Mouse (Mus musculus) liver, embryonic 16.5 days (tissue): Measurements from ENCODE around the gene Eif4g3. TPM values are rescaled to one million over a fixed set of nuclear protein-coding genes. Genes with fewer than 3 reads are reported as not detected.

Experiments
- ATAC-seq: fragments of 200-750 bp; cut with Nextera tagmentation; 2 replicates; pipeline ENCODE4 v1.8.0; 2017; ENCODE audit warnings: low read depth, mild to moderate bottlenecking, moderate number of reproducible peaks, moderate library complexity
- H3K27ac ChIP-seq: fragments of 300-500 bp; sonication (generic); 2 replicates; pipeline ENCODE4 v1.5.1; 2014; ENCODE audit warnings: mild to moderate bottlenecking, low read length
- H3K27me3 ChIP-seq: fragments of 300-500 bp; sonication (generic); 2 replicates; pipeline ENCODE4 v1.6.1; 2014; ENCODE audit warnings: low read depth, low read length, mixed read lengths; ENCODE audit not compliant: control insufficient read depth, insufficient read depth
- H3K36me3 ChIP-seq: fragments of 300-500 bp; sonication (generic); 2 replicates; pipeline ENCODE4 v1.6.1; 2014; ENCODE audit warnings: mild to moderate bottlenecking; ENCODE audit not compliant: control insufficient read depth, insufficient read depth
- H3K4me1 ChIP-seq: fragments of 300-500 bp; sonication (generic); 2 replicates; pipeline ENCODE4 v1.6.1; 2014; ENCODE audit warnings: low read depth, low read length, mixed read lengths; ENCODE audit not compliant: control insufficient read depth
- H3K4me2 ChIP-seq: fragments of 300-500 bp; sonication (generic); 2 replicates; pipeline ENCODE4 v1.6.1; 2014; ENCODE audit warnings: low read depth, low read length, mixed read lengths
- H3K4me3 ChIP-seq: fragments of 300-500 bp; sonication (generic); 2 replicates; pipeline ENCODE4 v1.5.1; 2014; ENCODE audit warnings: low read depth, mild to moderate bottlenecking, low read length
- H3K9ac ChIP-seq: fragments of 300-500 bp; sonication (generic); 2 replicates; pipeline ENCODE4 v1.6.1; 2014; ENCODE audit warnings: low read depth, low read length
- H3K9me3 ChIP-seq: fragments of 300-500 bp; sonication (generic); replicated peaks from 2 replicates; pipeline ENCODE4 v1.6.1; 2016; ENCODE audit warnings: low read length; ENCODE audit not compliant: control insufficient read depth
- WGBS: fragments of 180-500 bp; shearing (Covaris S2); extraction: QIAGEN DNeasy Blood & Tissue Kit; methylation state at CpG from one replicate; pipeline ENCODE4 v1.1.7; 2014; ENCODE audit not compliant: insufficient replicate concordance; 5-methylcytosine and 5-hydroxymethylcytosine counted together
- polyA plus RNA-seq: library from polyadenylated mRNA; unstranded; fragments of >200 nt; fragmentation: Nextera tagmentation; extraction: Ambion mirVana; gene quantifications from 2 replicates; pipeline ENCODE4 v1.2.1, GENCODE M21; 2015

Eif4g3 gene
- polyA plus RNA-seq, 1 experiment from 2014 or later: 6.4 TPM

DNA sequence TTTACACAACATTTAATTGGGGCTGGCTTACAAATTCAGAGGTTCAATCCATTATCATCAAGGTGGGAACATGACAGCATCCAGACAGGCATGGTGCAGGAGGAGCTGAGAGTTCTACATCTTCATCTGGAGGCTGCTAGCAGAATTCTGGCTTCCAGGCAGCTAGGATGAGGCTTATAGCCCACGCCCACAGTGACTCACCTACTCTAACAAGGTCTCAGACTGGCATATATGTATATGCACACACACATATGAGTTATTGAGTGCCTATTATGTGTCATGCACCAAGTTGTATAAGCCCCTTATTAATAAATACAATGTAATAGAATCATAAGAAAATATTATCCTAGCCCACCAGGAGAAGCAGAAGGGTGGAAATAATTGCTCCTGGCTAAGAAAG, 10.0 kb upstream of the Eif4g3 start:
- 44% methylated on average over 1 of the region's 1 CpGs for WGBS
- H3K27ac ChIP-seq: no peak overlapping the region
- no peaks in the 10 kb centered on the region for H3K9me3 ChIP-seq
- H3K4me1 ChIP-seq: no peaks in the 10 kb centered on the region
- H3K9ac ChIP-seq: no peak overlapping the region
- no peak for ATAC-seq
- H3K4me2 ChIP-seq: no peak overlapping the region
- no peaks in the 10 kb centered on the region for H3K36me3 ChIP-seq
- H3K4me3 ChIP-seq: no peak overlapping the region
- H3K27me3 ChIP-seq: no peaks in the 10 kb centered on the region

DNA sequence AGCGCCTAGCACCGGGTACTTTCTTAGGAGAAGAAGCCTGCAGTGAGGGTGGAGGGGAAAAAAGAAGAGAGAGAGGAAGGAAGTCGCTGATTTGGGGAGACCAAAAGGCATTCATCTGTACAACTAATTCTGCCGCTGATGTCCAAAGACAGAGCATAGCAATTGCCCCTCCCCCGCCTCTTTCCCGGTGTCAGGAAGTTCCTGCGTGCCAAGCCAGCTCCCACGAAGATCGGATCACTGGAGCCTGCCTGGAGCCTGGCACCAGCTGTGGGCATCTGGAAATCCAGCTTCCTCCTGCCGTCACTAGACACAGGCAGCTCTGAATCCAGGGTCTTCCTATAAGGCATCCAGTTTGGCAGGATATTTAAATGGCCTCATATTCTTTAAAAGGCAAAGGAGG, 8.6 kb upstream of the Eif4g3 start:
- ATAC-seq: no peak
- Histone ChIP-seq H3K9ac (no peak overlapping the region), H3K4me2 (no peak overlapping the region), H3K4me1 (no peaks in the 10 kb centered on the region), H3K4me3 (no peak overlapping the region), H3K27ac (no peak overlapping the region), H3K27me3 (no peaks in the 10 kb centered on the region), H3K9me3 (no peaks in the 10 kb centered on the region), H3K36me3 (no peaks in the 10 kb centered on the region)
- WGBS: 32% methylated on average over 10 of the region's 10 CpGs

- Histone ChIP-seq H3K9me3 (no peaks in the 10 kb centered on the region), H3K27me3 (no peaks in the 10 kb centered on the region), H3K4me2 (no peak overlapping the region), H3K36me3 (no peaks in the 10 kb centered on the region), H3K27ac (no peak overlapping the region), H3K4me1 (no peaks in the 10 kb centered on the region), H3K4me3 (no peak overlapping the region), H3K9ac (no peak overlapping the region)
- WGBS: 58% methylated on average over 5 of the region's 5 CpGs
- no peak for ATAC-seq
These were observed 8.1 kb upstream of the Eif4g3 start for GRCm38 (mm10) chr4:137984746-137985145.

GRCm38 (mm10) chr4:137989426-137989825, 3.4 kb upstream of the Eif4g3 start:
- H3K4me3 ChIP-seq: no peak overlapping the region
- 71% methylated on average over 5 of the region's 5 CpGs for WGBS
- H3K27me3 ChIP-seq: peaks cover 5% of the 10 kb centered on the region; the same call in 1 of the 2 replicates
- no peaks in the 10 kb centered on the region for H3K9me3 ChIP-seq
- no peaks in the 10 kb centered on the region for H3K36me3 ChIP-seq
- H3K4me1 ChIP-seq: peaks cover 6% of the 10 kb centered on the region
- no peak overlapping the region for H3K9ac ChIP-seq
- no peak for ATAC-seq
- H3K27ac ChIP-seq: no peak overlapping the region
- no peak overlapping the region for H3K4me2 ChIP-seq

GRCm38 (mm10) chr4:137990433-137990832, 2.4 kb upstream of the Eif4g3 start:
- 75% methylated on average over 4 of the region's 4 CpGs for WGBS
- Histone ChIP-seq H3K27me3 (peaks cover 5% of the 10 kb centered on the region; the same call in 1 of the 2 replicates), H3K4me2 (no peak overlapping the region), H3K9me3 (no peaks in the 10 kb centered on the region), H3K4me3 (no peak overlapping the region), H3K27ac (no peak overlapping the region), H3K4me1 (peaks cover 16% of the 10 kb centered on the region), H3K36me3 (no peaks in the 10 kb centered on the region), H3K9ac (no peak overlapping the region)
- no peak for ATAC-seq

DNA sequence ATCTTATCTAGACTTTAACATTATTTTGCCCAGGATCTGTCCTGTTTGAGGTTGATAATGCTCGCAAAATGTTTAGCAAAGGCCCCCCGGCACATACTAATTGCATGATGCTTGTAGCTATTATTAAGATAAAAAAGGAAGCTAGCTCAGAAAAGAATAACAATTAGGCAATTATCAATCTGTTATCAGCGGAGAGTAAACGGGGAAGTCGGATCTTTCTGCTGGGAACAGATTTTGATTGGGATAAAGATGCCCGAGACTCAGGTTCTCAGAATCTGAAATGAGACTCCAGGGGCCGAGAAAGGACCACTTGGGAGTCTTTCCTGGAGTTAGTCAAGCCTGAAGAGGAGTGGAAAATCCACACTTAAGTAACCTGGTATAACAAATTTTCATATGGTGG, 1.6 kb upstream of the Eif4g3 start:
- H3K4me2 ChIP-seq: no peak overlapping the region
- peaks cover 3% of the 10 kb centered on the region for H3K36me3 ChIP-seq
- H3K27ac ChIP-seq: no peak overlapping the region
- 48% methylated on average over 7 of the region's 7 CpGs for WGBS
- no peak overlapping the region for H3K4me3 ChIP-seq
- no peak overlapping the region for H3K9ac ChIP-seq
- ATAC-seq: no peak
- H3K9me3 ChIP-seq: no peaks in the 10 kb centered on the region
- peaks cover 24% of the 10 kb centered on the region for H3K4me1 ChIP-seq
- peaks cover 5% of the 10 kb centered on the region; the same call in 1 of the 2 replicates for H3K27me3 ChIP-seq

- peak overlapping the region; percentile 92 for H3K9ac ChIP-seq
- H3K4me1 ChIP-seq: peaks cover 24% of the 10 kb centered on the region
- peak overlapping the region; percentile 76 for H3K27ac ChIP-seq
- H3K4me2 ChIP-seq: peak overlapping the region; percentile 98
- under 1% methylated on average over 59 of the region's 59 CpGs for WGBS
- H3K36me3 ChIP-seq: peaks cover 9% of the 10 kb centered on the region
- no peaks in the 10 kb centered on the region for H3K9me3 ChIP-seq
- peaks cover 5% of the 10 kb centered on the region; the same call in 1 of the 2 replicates for H3K27me3 ChIP-seq
- ATAC-seq: peak; percentile 94
- H3K4me3 ChIP-seq: peak overlapping the region; percentile 87
These were observed 503 bp downstream of the Eif4g3 start for GRCm38 (mm10) chr4:137993291-137993758.

DNA sequence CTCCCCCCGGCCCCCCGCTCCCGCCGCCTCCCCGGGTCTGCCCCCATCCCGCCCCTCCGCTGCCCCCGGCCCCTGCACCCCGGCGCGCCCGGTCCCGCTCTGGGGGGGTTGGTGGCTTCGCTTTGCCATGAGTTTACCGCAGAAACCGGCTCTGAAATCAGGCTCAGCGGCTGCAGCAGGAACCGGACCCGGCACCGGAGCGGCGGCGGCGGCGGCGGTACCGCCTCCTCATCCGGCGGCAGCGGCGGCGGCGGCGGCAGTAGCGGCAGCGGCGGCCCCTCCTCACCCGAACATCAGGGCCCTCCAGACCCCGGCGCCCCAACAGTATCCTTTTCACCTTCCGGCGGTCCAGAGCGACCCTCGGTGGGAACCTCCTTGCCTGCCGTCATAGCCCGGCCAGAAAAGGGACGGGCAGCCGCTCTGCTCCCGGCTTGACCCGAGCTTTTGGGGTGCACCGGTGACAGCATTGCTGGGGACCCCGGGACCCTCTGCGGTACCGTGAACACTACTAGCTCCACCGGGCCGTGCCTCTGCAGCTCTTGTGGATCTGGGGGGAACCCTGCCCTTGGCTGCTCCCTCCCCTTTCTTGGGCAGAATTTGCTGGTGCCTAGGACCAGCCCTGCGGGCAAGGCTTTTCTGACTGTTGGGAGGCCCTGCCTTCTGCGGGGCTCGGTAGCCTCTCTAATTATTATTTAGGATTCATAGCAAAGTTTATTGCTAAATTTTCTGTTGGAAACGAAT, 1.2 kb downstream of the Eif4g3 start:
- H3K36me3 ChIP-seq: peaks cover 12% of the 10 kb centered on the region
- peaks cover 5% of the 10 kb centered on the region; the same call in 1 of the 2 replicates for H3K27me3 ChIP-seq
- peak overlapping the region; percentile 76 for H3K27ac ChIP-seq
- ATAC-seq: peak; percentile 4; the same call in 1 of the 2 replicates
- H3K4me2 ChIP-seq: peak overlapping the region; percentile 98
- H3K9ac ChIP-seq: peak overlapping the region; percentile 92
- peak overlapping the region; percentile 87 for H3K4me3 ChIP-seq
- peaks cover 24% of the 10 kb centered on the region for H3K4me1 ChIP-seq
- under 1% methylated on average over 49 of the region's 60 CpGs for WGBS
- no peaks in the 10 kb centered on the region for H3K9me3 ChIP-seq
